In the genomic region with DNA sequence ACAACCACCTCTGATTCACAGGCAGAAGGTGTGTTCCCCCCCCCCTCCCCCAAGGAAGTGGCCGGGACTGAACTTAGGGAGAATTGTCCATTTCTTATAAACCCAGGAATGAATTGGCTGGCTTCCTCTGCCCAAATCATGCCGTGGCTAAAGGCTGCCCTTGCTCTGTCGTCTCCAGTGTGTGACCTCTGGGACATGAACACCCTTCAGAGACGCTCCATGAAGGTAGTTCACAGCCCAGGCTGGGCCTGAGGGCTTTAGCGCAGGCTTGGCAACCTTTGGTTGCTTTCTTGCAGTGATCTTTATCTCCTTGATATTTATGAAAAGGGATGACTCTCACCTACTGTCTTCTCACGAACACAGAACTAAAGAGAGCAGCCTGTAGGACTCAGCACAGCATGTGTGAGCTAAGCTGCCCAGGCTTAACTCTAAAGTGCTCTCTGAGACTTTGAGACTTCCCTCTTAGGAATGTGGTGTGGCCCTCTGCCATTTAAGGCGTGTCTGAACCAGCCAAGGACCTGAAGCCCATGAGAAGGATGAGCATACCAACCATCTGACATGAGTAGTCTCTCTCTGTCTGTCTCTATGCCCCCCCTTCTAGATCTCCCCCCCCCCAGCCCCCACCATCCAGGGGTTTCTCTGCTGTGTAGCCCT, we compare ENCODE assay signal across 8 mouse cellular contexts. TPM values are rescaled to one million over a fixed set of nuclear protein-coding genes. Genes with fewer than 3 reads are reported as not detected.
DNase-seq lines count a peak whose midpoint lies in the region; ATAC-seq and TF ChIP-seq lines count a peak whose summit lies in the region.

No protein-coding gene starts in this region.

- ATAC-seq in liver, embryonic 11.5 days (replicated peaks; ENCODE audit: low FRiP score), result 0 out of 2 replicates have a peak, but pooled peaks have one; percentile 18
- 0 out of 2 replicates have a peak, but pooled peaks have one; percentile 16 for ATAC-seq in limb, embryonic 12.5 days (ENCODE audit: insufficient number of reproducible peaks, insufficient read depth, low FRiP score, low TSS enrichment, low read depth)

- peak overlapping the region; percentile 55 for H3K4me2 ChIP-seq in liver, embryonic 11.5 days
- peak overlapping the region; percentile 39; the same call in 1 of the 2 replicates for H3K4me2 ChIP-seq in limb, embryonic 12.5 days

- DNase-seq in liver, embryonic 11.5 days (ENCODE audit: low spot score), result no peak
- DNase-seq in liver, result no peak
- no peak for DNase-seq in c-Kit-positive CD71-positive TER-119-positive erythroid progenitor cells, embryonic 14.5 days (ENCODE audit: low spot score)
- no peak for DNase-seq in cerebellum, adult 2 months
- DNase-seq in midbrain, embryonic 10.5 days (ENCODE audit: low spot score), result no peak

- H3K9ac ChIP-seq in liver, embryonic 11.5 days (ENCODE audit: low read depth, low read length), result no peak overlapping the region
- no peak overlapping the region for H3K9ac ChIP-seq in limb, embryonic 12.5 days (replicated peaks)

- H3K9me3 ChIP-seq in liver, embryonic 11.5 days (ENCODE audit: control insufficient read depth, low read length), result no peaks in the 10 kb centered on the region
- H3K9me3 ChIP-seq in limb, embryonic 12.5 days, result peaks cover 4% of the 10 kb centered on the region; the same call in 1 of the 2 replicates
- no peaks in the 10 kb centered on the region; the same call in 1 of the 2 replicates for H3K9me3 ChIP-seq in midbrain, embryonic 10.5 days (replicated peaks)

- no peaks in the 10 kb centered on the region; the same call in 1 of the 2 replicates for H3K27me3 ChIP-seq in liver, embryonic 11.5 days (replicated peaks; ENCODE audit: control insufficient read depth, insufficient read depth, low read length)
- H3K27me3 ChIP-seq in limb, embryonic 12.5 days, result peaks cover 21% of the 10 kb centered on the region; the same call in 1 of the 2 replicates
- no peaks in the 10 kb centered on the region for H3K27me3 ChIP-seq in small intestine, adult 2 months (ENCODE audit: control insufficient read depth, insufficient read depth, low read length)
- H3K27me3 ChIP-seq in cerebellum, adult 2 months (ENCODE audit: control insufficient read depth, insufficient read depth, low read length), result no peaks in the 10 kb centered on the region
- H3K27me3 ChIP-seq in midbrain, embryonic 10.5 days (ENCODE audit: low read depth, poor library complexity, severe bottlenecking), result no peaks in the 10 kb centered on the region

- H3K4me1 ChIP-seq in liver, embryonic 11.5 days (replicated peaks; ENCODE audit: control insufficient read depth, insufficient read depth, low read length), result no peaks in the 10 kb centered on the region
- H3K4me1 ChIP-seq in bone marrow, adult 2 months (ENCODE audit: control insufficient read depth, insufficient read depth, low read length), result no peaks in the 10 kb centered on the region; the same call in none of the 2 replicates
- H3K4me1 ChIP-seq in limb, embryonic 12.5 days (replicated peaks), result peaks cover 26% of the 10 kb centered on the region
- peaks cover 10% of the 10 kb centered on the region; the same call in 1 of the 2 replicates for H3K4me1 ChIP-seq in small intestine, adult 2 months (ENCODE audit: control insufficient read depth, insufficient read depth, insufficient read length, low read length)
- H3K4me1 ChIP-seq in cerebellum, adult 2 months (ENCODE audit: control insufficient read depth, insufficient read depth, low read length), result no peaks in the 10 kb centered on the region
- H3K4me1 ChIP-seq in midbrain, embryonic 10.5 days, result peaks cover 9% of the 10 kb centered on the region; the same call in 1 of the 2 replicates

- H3K4me3 ChIP-seq in liver, embryonic 11.5 days (ENCODE audit: low read depth, low read length), result no peak overlapping the region
- H3K4me3 ChIP-seq in bone marrow, adult 2 months (replicated peaks; ENCODE audit: control insufficient read depth, low read depth, low read length), result peak overlapping the region; percentile 5
- no peak overlapping the region for H3K4me3 ChIP-seq in limb, embryonic 12.5 days (replicated peaks)
- H3K4me3 ChIP-seq in small intestine, adult 2 months (ENCODE audit: low read depth, low read length), result peak overlapping the region; percentile 42
- H3K4me3 ChIP-seq in cerebellum, adult 2 months (replicated peaks; ENCODE audit: insufficient read depth, low read depth, low read length), result no peak overlapping the region
- H3K4me3 ChIP-seq in midbrain, embryonic 10.5 days, result no peak overlapping the region

- WGBS in liver, embryonic 11.5 days, result 40% methylated on average over 7 of the region's 7 CpGs
- 40% methylated on average over 7 of the region's 7 CpGs for WGBS in bone marrow, adult 2 months
- WGBS in limb, embryonic 12.5 days, result 48% methylated on average over 7 of the region's 7 CpGs
- WGBS in small intestine, adult 2 months, result 27% methylated on average over 7 of the region's 7 CpGs
- WGBS in cerebellum, adult 2 months, result 54% methylated on average over 7 of the region's 7 CpGs
- WGBS in midbrain, embryonic 10.5 days, result 68% methylated on average over 7 of the region's 7 CpGs

- H3K27ac ChIP-seq in liver, embryonic 11.5 days (ENCODE audit: low read depth, low read length), result no peak overlapping the region
- no peak overlapping the region for H3K27ac ChIP-seq in bone marrow, adult 2 months (ENCODE audit: control insufficient read depth, insufficient read depth, low read depth, low read length, poor library complexity)
- no peak overlapping the region for H3K27ac ChIP-seq in limb, embryonic 12.5 days
- peak overlapping the region; percentile 69 for H3K27ac ChIP-seq in small intestine, adult 2 months (ENCODE audit: insufficient read depth, low read depth, low read length)
- no peak overlapping the region for H3K27ac ChIP-seq in cerebellum, adult 2 months (ENCODE audit: insufficient read depth, low read length)
- H3K27ac ChIP-seq in midbrain, embryonic 10.5 days (replicated peaks), result no peak overlapping the region

- TF ChIP-seq CTCF in bone marrow, adult 2 months (IDR thresholded peaks at IDR 0.05; ENCODE audit: control insufficient read depth, insufficient read depth, low read length), result no peak
- TF ChIP-seq CTCF in small intestine, adult 2 months (IDR thresholded peaks at IDR 0.05; ENCODE audit: extremely low read depth, insufficient read length, insufficient replicate concordance, low read depth, low read length), result no peak
- TF ChIP-seq CTCF in cerebellum, adult 2 months (IDR thresholded peaks at IDR 0.05; ENCODE audit: borderline replicate concordance, insufficient read depth, low read depth, low read length), result no peak

- no peak for TF ChIP-seq POLR2A in bone marrow, adult 2 months (IDR thresholded peaks at IDR 0.05; ENCODE audit: borderline replicate concordance, control insufficient read depth, low read depth, low read length)
- no peak for TF ChIP-seq POLR2A in small intestine, adult 2 months (IDR thresholded peaks at IDR 0.05; ENCODE audit: low read depth, low read length)
- no peak for TF ChIP-seq POLR2A in cerebellum, adult 2 months (IDR thresholded peaks at IDR 0.05; ENCODE audit: borderline replicate concordance, insufficient read depth, low read length)

- no peaks in the 10 kb centered on the region for H3K36me3 ChIP-seq in liver, embryonic 11.5 days (ENCODE audit: control insufficient read depth, insufficient read depth, low read length)
- H3K36me3 ChIP-seq in limb, embryonic 12.5 days, result no peaks in the 10 kb centered on the region
- no peaks in the 10 kb centered on the region for H3K36me3 ChIP-seq in small intestine, adult 2 months (ENCODE audit: control insufficient read depth, insufficient read depth, low read length)
- H3K36me3 ChIP-seq in midbrain, embryonic 10.5 days, result no peaks in the 10 kb centered on the region

RNA-seq across cellular contexts. Expression of a gene that starts 15.4 kb away (rescaled TPM):
- polyA plus RNA-seq in liver, embryonic 11.5 days (2014; fragmentation: Nextera tagmentation; extraction: Ambion mirVana), result 5.4 and 6.0 TPM in 2 replicates
- polyA plus RNA-seq in bone marrow, adult 2 months (2011; ENCODE audit: insufficient read depth, insufficient read length, low replicate concordance, missing spikeins), result 8.2 and 8.6 TPM in 2 replicates
- polyA plus RNA-seq in limb, embryonic 12.5 days (2016; fragmentation: Nextera tagmentation; extraction: Ambion mirVana), result not detected in 2 replicates
- 11.4 and 58.3 TPM in 2 replicates for polyA plus RNA-seq in small intestine, adult 2 months (2012; rRNA removed)
- 0.03 TPM in 1 of 2 replicates, not detected in the other for polyA plus RNA-seq in cerebellum, adult 2 months (2012; rRNA removed)
- 0.57 and 1.0 TPM in 2 replicates for polyA plus RNA-seq in midbrain, embryonic 10.5 days (2016; fragmentation: Nextera tagmentation; extraction: Ambion mirVana)

RNA-seq across cellular contexts. Expression of a gene that starts 15.4 kb away (rescaled TPM):
- 0.12 and 0.19 TPM in 2 replicates for polyA plus RNA-seq in liver, embryonic 11.5 days (2014; fragmentation: Nextera tagmentation; extraction: Ambion mirVana)
- 0.88 TPM in 1 of 2 replicates, not detected in the other for polyA plus RNA-seq in bone marrow, adult 2 months (2011; ENCODE audit: insufficient read depth, insufficient read length, low replicate concordance, missing spikeins)
- polyA plus RNA-seq in limb, embryonic 12.5 days (2016; fragmentation: Nextera tagmentation; extraction: Ambion mirVana), result 0.08 and 0.14 TPM in 2 replicates
- 2.4 and 3.4 TPM in 2 replicates for polyA plus RNA-seq in small intestine, adult 2 months (2012; rRNA removed)
- not detected in 2 replicates for polyA plus RNA-seq in cerebellum, adult 2 months (2012; rRNA removed)
- polyA plus RNA-seq in midbrain, embryonic 10.5 days (2016; fragmentation: Nextera tagmentation; extraction: Ambion mirVana), result 0.10 and 0.22 TPM in 2 replicates

Comparison
In these comparisons a context has a peak if more than half of its experiments do, and no peak if none do; other contexts are left out.
1. H3K4me3 ChIP-seq: peak in bone marrow, adult 2 months (single experiment) and small intestine, adult 2 months (single experiment); none in liver, embryonic 11.5 days (single experiment), limb, embryonic 12.5 days (single experiment), cerebellum, adult 2 months (single experiment) and midbrain, embryonic 10.5 days (single experiment).